Mouse (Mus musculus) CH12.LX (cell line): ENCODE data around the gene Ppt2.

Experiments
- BHLHE40 ChIP-seq: IDR thresholded peaks from 2 replicates; pipeline ENCODE4 v1.6.1; 2011; ENCODE audit warnings: mild to moderate bottlenecking, low read depth, low read length, improper control_type of control experiment
- CTCF ChIP-seq, 2 experiments: IDR thresholded peaks in 1 of 2; conservative IDR thresholded peaks in 1 of 2; 2 replicates each; pipeline ENCODE4 v1.5.1; 2011 to 2012; ENCODE audit warnings: low read depth in 2 of 2, low read length in 2 of 2, improper control_type of control experiment in 1 of 2, inconsistent platforms in 1 of 2, mild to moderate bottlenecking in 1 of 2, moderate library complexity in 1 of 2
- E2F4 ChIP-seq: IDR thresholded peaks from 2 replicates; pipeline ENCODE4 v1.6.1; 2011; ENCODE audit warnings: low read depth, low read length, improper control_type of control experiment; ENCODE audit not compliant: insufficient replicate concordance
- EP300 ChIP-seq: IDR thresholded peaks from 2 replicates; pipeline ENCODE4 v1.6.1; 2011; ENCODE audit warnings: low read length, improper control_type of control experiment
- JUND ChIP-seq: conservative IDR thresholded peaks from 2 replicates; pipeline ENCODE4 v1.6.1; 2011; ENCODE audit warnings: low read depth, low read length, improper control_type of control experiment
- MAX ChIP-seq: IDR thresholded peaks from 2 replicates; pipeline ENCODE4 v1.6.1; 2011; ENCODE audit warnings: low read length, improper control_type of control experiment
- POLR2A ChIP-seq: IDR thresholded peaks from 2 replicates; pipeline ENCODE4 v1.6.1; 2011; ENCODE audit warnings: low read depth, mild to moderate bottlenecking, improper control_type of control experiment, low read length
- POLR2AphosphoS2 ChIP-seq: IDR thresholded peaks from 2 replicates; pipeline ENCODE4 v1.6.1; 2011; ENCODE audit warnings: low read depth, low read length, improper control_type of control experiment
- TCF12 ChIP-seq: IDR thresholded peaks from 2 replicates; pipeline ENCODE4 v1.6.1; 2014; ENCODE audit warnings: low read depth, mild to moderate bottlenecking, inconsistent platforms, low read length, improper control_type of control experiment
- USF1 ChIP-seq: IDR thresholded peaks from 2 replicates; pipeline ENCODE4 v1.6.1; 2014; ENCODE audit warnings: low read depth, mild to moderate bottlenecking, inconsistent platforms, low read length, improper control_type of control experiment
- ZC3H11A ChIP-seq: IDR thresholded peaks from 2 replicates; pipeline ENCODE4 v1.6.1; 2012; ENCODE audit warnings: low read depth, mild to moderate bottlenecking, inconsistent platforms, low read length, improper control_type of control experiment
- ZNF384 ChIP-seq: IDR thresholded peaks from 2 replicates; pipeline ENCODE4 v1.6.1; 2012; ENCODE audit warnings: low read depth, low read length, improper control_type of control experiment, inconsistent platforms

DNA sequence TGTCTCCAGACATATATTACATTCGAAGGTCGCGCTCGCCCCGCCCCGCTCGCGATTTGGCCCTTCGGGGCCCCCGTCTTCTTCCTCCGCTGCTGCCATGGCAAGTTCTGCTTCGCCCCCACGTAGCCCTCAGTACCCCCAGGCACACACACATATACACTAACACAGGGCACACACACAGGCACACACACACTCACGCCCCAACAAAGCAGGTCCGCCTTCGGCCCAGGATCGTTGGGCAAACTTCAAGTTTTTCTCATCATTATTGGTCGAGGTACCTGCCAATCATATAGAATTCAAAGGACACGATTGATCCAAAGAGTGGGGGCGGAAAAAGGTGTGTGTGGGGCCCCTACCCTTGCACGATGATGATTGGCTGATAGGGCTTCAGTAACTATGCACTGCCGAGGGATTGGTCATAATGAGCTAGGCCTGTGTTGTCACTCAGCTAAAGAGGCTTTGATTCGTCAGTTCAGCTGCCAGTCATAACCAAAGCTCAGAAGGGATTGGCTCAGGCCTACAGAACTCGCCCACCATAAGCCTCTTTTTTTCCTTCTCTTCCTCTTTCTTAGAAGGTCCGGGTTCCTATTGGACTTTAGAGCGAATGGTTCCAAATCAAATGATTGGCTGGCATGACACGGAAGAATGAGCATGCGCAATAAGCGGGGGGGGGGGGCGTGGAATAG is 24.8 kb downstream of the Ppt2 start, which contains the start of gene Rnf5:
- no peak for TF ChIP-seq E2F4
- TF ChIP-seq ZNF384 = peak; percentile 97
- no peak for TF ChIP-seq CTCF (conservative IDR thresholded peaks at IDR 0.05 in 1 of 2, IDR thresholded peaks at IDR 0.05 in 1 of 2; ENCODE audit: low read depth in 2 of 2, low read length in 2 of 2)
- TF ChIP-seq EP300 = no peak
- 0 out of 2 replicates have a peak, but pooled peaks have one; percentile 27 for TF ChIP-seq MAX
- peak; percentile 48 for TF ChIP-seq TCF12
- peak; percentile 62 for TF ChIP-seq BHLHE40
- TF ChIP-seq POLR2A = peak; percentile 63
- no peak for TF ChIP-seq POLR2AphosphoS2
- no peak for TF ChIP-seq JUND
- no peak for TF ChIP-seq ZC3H11A
- no peak for TF ChIP-seq USF1
